Mouse (Mus musculus) induced T-regulatory cell, adult 2 months (primary cell): Measurements from ENCODE around the gene Fam19a5.

ENCODE experiments used
- DNase-seq: peaks from one replicate; pipeline ENCODE4 v3.0.0-alpha.2; 2012; ENCODE audit warnings: low read depth

Gene Fam19a5

GRCm38 (mm10) chr15:87543599-87544338 lies at the start of gene Fam19a5:
TSS of gene Fam19a5 (plus strand) at chr15:87544299.
- no peak for DNase-seq

DNA sequence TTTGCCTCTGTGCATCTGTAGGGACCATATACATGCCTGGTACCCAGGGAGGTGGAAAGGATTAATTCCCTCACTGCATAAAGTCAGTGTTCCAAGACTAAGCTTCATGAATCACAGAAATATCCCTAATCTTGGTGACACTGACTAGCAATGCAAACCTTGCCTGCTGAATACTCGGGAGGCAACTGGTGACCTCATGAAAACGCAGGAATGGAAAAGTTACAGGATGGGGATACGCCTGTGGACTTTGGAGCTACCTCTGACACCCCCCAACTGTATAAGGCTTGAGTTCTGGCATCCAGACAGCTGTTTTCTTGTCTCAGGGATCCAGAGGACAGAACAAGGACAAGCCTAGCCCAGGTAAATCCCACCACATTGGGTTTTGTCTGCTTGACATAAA lies 42.4 kb upstream of the Fam19a5 start:
- no peak for DNase-seq

DNA sequence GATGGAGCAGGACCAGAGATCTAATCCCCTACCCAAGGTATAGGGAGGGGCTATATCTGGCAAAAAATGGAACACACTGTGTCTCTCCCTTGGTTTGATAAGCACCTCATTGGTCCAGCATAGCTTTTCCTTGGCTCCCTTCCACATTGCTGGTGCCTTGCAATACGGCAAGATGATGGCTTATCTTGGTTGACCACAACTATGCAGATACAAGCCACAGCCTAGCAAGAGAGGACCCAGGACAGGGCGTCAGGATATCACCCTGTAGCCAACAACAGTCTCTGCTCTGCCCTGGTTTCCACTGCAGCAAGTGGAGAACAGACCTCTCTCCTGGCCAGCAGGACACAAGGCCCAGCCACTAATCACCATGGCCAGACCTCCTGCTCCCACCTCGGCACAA lies 36.8 kb upstream of the Fam19a5 start:
- DNase-seq = no peak

DNA sequence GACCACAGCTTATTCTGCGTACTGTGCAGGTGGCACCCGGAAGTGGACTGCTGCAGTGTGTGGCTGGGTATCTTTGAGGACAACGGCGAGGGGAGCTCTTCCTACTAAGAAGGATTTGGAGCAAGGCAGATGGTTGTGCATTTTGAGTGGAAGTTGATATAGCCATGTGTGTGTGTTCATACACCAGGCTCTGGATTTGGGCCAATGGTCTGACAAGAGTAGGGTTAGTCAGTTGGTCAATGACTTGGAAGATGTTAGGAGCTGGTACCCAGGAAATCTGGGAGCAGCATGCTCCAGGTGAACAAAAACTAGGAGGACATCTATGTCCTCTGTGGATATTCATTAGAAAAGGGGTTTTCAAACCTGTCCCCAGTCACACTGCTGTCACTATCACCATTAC lies 33.2 kb upstream of the Fam19a5 start:
- no peak for DNase-seq

DNA sequence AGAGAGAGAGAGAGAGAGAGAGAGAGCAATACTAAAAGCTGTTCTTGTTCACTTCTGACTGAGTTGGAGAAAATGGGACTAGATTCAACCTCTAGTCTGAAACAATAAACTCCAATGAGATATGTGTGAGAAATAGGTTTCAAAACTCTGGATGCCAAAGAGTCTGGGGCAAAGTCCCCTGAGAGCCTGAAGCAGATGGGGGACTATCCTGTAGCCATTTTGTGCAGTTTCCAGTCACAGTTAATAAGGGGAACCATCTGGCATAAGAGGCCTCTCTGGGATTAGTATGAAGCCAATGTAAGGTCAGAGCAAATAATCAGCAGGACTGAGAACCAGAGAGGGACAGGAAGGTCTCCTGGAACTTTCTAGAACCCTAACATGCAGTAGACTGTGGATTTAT lies 25.9 kb upstream of the Fam19a5 start:
- no peak for DNase-seq

GRCm38 (mm10) chr15:87529271-87529670 lies 14.8 kb upstream of the Fam19a5 start:
- DNase-seq = no peak

DNA sequence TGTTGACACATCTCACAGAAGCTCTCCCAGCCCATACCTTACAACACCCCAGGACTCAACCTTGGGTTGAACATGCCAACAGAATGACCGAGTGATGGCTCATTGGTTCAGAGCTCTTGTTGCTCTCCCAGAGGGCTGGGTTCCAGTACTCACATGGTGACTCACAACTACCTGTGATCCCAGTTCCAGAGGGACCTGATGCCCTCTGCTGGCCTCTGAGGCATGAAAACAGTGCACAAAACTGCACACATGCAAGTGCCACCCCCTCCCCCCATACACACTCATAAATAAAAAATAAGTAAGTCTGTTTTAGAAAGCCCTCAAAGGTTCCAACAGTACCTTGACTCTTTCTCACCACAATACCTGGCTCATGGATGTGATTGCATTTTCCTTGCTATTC lies 2.4 kb upstream of the Fam19a5 start:
- DNase-seq = no peak

GRCm38 (mm10) chr15:87544401-87545129 lies 466 bp downstream of the Fam19a5 start:
- DNase-seq = no peak

DNA sequence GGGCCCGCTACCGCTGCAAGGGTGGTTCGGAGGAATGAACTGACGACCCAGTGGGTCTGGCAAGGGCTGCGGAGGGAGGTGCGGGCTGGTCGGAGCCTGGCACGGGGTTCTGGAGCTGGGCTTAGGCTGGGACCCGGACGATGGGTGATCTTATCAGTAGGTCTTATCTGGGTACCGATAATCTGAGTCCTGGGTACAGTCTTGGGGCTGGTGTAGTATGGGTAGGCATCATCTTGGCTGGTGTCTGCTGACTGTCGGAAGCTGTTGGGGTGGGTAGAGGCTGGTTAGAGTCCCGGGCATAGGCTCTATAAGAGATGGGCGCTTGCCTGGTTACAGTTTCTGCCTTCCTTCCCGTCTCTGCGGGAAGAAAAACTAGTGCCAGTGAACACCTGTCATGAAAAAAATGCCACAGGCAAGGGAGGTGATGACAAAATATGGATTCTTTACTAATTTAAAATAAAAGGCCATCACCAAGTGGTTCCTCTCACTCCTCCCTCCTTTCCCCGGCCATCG lies 1.1 kb downstream of the Fam19a5 start:
- no peak for DNase-seq

GRCm38 (mm10) chr15:87545731-87546360 lies 1.7 kb downstream of the Fam19a5 start:
- no peak for DNase-seq

DNA sequence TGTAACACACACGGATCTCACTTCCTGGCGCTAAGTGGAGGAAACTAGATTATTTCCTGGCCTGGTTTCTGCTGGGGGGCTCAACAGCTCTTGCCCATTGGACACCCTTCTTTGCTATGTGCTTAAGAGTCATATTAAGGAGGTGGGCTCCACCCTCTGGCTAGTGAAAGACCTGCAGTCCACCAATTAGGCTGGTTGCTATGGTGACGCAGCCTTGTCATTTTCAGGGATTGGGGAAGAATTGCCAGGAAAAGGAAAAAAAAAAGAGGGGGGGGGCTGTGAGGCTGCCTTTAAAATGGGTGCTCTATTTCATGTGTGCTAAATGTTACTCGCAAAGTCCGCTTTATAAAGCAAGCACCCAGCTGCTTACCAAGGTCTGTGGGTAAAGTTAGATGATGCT lies 2.9 kb downstream of the Fam19a5 start:
- DNase-seq = no peak

- no peak for DNase-seq
These were observed 5.6 kb downstream of the Fam19a5 start for GRCm38 (mm10) chr15:87549724-87550123.

DNA sequence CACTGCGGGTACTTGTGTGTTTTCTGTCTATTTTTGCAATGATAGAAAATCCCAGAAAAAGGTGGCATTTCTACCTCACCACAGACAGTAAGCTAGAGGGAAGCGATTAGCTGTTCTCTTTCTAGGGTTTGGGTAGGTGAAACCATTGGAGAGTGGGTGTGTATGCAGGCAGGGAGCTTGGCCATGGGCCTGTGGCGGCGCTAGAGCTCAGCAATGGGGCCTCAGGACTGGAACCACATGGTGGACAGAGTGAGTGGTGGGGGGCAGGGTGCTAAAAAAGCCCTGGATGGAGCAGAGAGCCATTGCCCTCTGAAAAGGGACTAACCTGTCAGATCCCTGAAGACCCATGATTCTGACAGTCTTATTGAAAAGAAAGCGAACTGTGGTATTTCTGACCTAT lies 6.7 kb downstream of the Fam19a5 start:
- DNase-seq = no peak

DNA sequence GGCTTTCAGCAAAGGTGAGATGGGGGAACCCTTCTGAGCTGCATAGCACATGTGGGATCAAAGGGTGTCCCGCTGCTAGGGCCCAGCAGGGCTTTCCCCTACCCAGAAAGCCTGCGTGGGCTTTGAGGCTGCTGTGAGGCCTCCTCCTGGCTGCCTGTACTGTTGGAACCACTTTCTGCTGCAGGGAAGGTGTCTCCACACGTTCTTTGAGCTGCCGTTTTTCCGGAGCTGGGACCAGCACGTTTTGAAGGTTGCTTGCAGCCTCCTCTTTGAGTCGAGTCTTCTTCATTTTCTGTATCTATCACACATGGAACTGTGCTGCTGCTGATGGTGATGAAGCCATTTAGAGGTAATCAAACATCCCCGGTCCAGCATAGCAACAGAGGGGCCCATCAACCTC lies 7.5 kb downstream of the Fam19a5 start:
- DNase-seq = no peak

- DNase-seq = no peak
These were observed 11.7 kb downstream of the Fam19a5 start for GRCm38 (mm10) chr15:87555811-87556210.

DNA sequence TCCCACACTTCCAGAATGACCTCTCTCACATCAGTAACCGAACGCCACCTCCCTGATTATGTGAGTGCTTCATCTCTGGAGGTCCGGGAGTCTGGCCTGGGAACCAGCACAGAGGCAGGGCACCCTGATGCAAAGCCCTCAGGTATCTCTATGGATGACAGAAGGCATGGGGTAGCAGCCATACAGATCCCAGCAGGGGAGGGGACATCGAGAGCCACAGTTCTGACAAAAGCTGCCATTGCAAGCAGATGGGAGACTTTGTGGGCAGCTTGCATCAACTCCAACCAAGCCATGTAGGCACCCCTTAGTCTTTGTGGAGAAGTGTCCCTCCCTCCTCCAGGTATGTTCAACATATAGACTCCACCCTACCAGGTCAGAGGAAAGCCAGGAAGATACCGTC lies 20.2 kb downstream of the Fam19a5 start:
- DNase-seq = no peak

- DNase-seq = no peak
These were observed 22.2 kb downstream of the Fam19a5 start for GRCm38 (mm10) chr15:87566040-87566929.

- no peak for DNase-seq
These were observed 26.1 kb downstream of the Fam19a5 start for GRCm38 (mm10) chr15:87570182-87570581.

GRCm38 (mm10) chr15:87579861-87580260 lies 35.8 kb downstream of the Fam19a5 start:
- DNase-seq = no peak

DNA sequence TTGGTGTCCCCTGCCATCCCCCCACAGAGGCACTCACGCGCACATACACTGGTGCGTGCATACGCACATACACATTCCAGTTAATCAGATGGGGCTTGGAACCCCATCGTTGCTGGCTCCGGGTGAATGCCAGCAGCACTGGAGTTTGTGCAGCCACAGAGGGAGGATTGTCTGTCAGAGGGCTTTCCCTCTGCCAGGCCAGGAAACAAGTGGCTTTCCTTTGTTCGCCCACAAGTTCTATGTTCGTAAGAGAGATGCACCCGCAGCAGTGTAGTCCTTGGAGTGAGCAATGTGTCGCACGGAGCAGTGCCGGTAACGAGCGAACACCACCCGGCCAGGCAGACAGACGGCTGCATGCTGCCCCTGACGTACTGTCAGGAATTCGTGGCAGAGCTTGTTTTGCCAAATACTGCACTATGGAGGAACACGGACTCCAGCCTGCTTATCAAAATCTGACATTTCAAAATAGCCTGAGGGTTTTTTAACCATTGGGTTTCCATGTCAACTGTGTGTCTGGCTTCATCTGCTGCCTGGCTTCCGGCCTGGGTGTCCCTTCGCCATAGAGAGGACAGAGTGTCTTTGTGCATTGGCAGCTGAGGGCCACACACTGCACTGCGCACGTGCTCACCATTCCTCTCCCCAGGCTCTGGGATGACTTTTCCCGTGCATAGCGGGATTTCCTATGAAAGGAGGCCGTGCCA lies 40.0 kb downstream of the Fam19a5 start:
- DNase-seq = no peak

DNA sequence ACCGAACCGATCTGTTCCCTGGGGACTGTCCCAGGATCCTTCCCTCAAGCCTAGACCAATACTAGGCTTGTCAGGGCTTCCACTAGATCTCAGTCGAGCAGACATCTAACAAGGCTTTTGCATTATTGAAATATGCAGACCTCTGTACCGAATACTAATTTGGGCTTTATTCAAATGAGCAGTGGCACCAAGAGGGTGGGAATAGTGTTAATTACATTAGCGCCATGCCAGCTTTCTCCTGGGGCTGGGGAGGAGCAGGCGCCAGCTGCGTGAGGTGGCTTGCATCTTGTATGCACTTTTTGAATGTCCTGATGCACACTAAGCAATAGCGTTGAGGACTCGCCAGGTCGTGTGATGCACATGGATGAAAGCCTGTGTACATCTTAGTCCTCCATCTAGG lies 46.9 kb downstream of the Fam19a5 start:
- DNase-seq = no peak
